Mouse (Mus musculus): Measurements from ENCODE around the gene Dab2ip. TPM values are rescaled to one million over a fixed set of nuclear protein-coding genes. Genes with fewer than 3 reads are reported as not detected.

The Dab2ip gene
- polyA plus RNA-seq, 1 experiment from 2014 or later: 41.4 TPM

DNA sequence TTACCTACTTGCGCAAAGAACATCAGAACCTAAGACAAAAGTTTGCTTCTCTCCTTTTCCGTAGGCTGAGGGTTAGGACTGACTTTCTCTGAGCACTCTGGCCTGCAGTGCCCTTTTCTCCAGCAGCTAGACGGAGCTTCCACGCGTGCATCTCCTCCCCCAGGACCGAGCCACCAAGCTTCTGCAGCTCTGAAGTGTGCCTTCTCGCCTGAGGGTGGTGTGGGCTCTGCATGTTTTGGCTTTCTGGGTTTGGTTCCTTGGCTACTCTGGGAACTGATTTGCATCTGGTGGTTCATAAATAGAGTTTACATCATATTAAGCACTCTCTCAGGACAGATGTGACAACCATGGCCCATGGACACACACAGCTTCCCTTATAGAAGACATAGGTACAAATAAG, 135.0 kb downstream of the Dab2ip start:
- Histone ChIP-seq H3K4me2 (ENCODE audit: low read length) (peak overlapping the region; percentile 49), H3K9ac (ENCODE audit: low read depth, low read length) (peak overlapping the region; percentile 31; the same call in 1 of the 2 replicates), H3K27ac (no peak overlapping the region), H3K36me3 (ENCODE audit: insufficient read depth, low read length) (no peaks in the 10 kb centered on the region), H3K27me3 (ENCODE audit: insufficient read depth, low read length) (no peaks in the 10 kb centered on the region), H3K4me1 (replicated peaks; ENCODE audit: insufficient read depth, low read length) (peaks cover 80% of the 10 kb centered on the region), H3K9me3 (replicated peaks; ENCODE audit: low read length) (no peaks in the 10 kb centered on the region), H3K4me3 (replicated peaks; ENCODE audit: low read depth, low read length) (no peak overlapping the region)
- 75% methylated on average over 7 of the region's 7 CpGs for WGBS
- DNase-seq (ENCODE audit: low spot score): no peak
- no peak for TF ChIP-seq CTCF (IDR thresholded peaks at IDR 0.05; ENCODE audit: low read depth)
- ATAC-seq (replicated peaks; ENCODE audit: low FRiP score, low read depth): no peak

DNA sequence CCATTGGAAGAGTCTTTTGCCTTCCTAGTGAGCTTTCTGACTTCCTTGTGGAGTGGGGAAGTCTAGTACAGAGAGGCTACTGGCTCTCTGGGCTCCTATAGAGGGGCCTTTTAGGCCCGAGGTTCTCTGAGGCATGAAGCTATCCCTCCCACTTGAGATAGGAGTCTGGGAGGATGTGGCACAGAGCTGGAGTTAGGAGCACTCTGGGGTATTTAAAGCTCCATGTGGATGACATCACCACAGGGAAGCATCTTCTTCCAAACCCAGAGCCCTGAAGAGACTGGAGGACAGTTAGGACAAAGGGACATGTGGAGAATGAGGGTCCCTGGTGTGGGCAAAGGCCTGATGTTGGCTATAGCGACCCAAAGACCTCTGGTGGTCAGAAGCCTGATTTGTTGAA, 136.0 kb downstream of the Dab2ip start:
- Histone ChIP-seq H3K27me3 (ENCODE audit: insufficient read depth, low read length) (no peaks in the 10 kb centered on the region), H3K9me3 (replicated peaks; ENCODE audit: low read length) (no peaks in the 10 kb centered on the region), H3K27ac (no peak overlapping the region), H3K4me3 (replicated peaks; ENCODE audit: low read depth, low read length) (no peak overlapping the region), H3K4me2 (ENCODE audit: low read length) (no peak overlapping the region), H3K36me3 (ENCODE audit: insufficient read depth, low read length) (no peaks in the 10 kb centered on the region), H3K4me1 (replicated peaks; ENCODE audit: insufficient read depth, low read length) (peaks cover 71% of the 10 kb centered on the region), H3K9ac (ENCODE audit: low read depth, low read length) (no peak overlapping the region)
- DNase-seq (ENCODE audit: low spot score) (no peak), ATAC-seq (replicated peaks; ENCODE audit: low FRiP score, low read depth) (no peak)
- TF ChIP-seq CTCF (IDR thresholded peaks at IDR 0.05; ENCODE audit: low read depth): no peak
- 41% methylated on average over 2 of the region's 2 CpGs for WGBS

DNA sequence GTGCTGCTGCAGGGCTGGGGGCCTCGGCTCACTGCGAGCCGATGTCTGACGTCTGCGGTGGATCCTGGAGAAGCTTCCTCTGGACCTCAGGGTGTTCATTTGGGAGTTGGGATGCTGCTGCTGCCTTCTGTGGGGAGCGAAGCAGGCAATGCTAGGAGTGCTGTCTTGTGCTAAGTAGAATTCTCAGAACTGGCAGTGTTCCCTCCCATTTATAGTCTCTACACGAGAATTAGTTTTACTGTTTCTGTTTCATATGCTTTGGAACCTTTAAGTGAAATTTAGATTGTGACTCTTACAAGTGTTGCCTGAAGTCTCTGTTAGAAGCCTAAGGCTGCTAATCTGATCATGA, 138.1 kb downstream of the Dab2ip start:
- Histone ChIP-seq H3K4me2 (ENCODE audit: low read length) (peak overlapping the region; percentile 41), H3K4me3 (replicated peaks; ENCODE audit: low read depth, low read length) (no peak overlapping the region), H3K4me1 (replicated peaks; ENCODE audit: insufficient read depth, low read length) (peaks cover 56% of the 10 kb centered on the region), H3K9ac (ENCODE audit: low read depth, low read length) (0 out of 2 replicates have a peak overlapping the region, but pooled peaks have one; percentile 33), H3K27me3 (ENCODE audit: insufficient read depth, low read length) (no peaks in the 10 kb centered on the region), H3K27ac (peak overlapping the region; percentile 82), H3K9me3 (replicated peaks; ENCODE audit: low read length) (no peaks in the 10 kb centered on the region), H3K36me3 (ENCODE audit: insufficient read depth, low read length) (no peaks in the 10 kb centered on the region)
- 46% methylated on average over 7 of the region's 7 CpGs for WGBS
- no peak for ATAC-seq (replicated peaks; ENCODE audit: low FRiP score, low read depth)
- TF ChIP-seq CTCF (IDR thresholded peaks at IDR 0.05; ENCODE audit: low read depth): no peak
- no peak for DNase-seq (ENCODE audit: low spot score)

DNA sequence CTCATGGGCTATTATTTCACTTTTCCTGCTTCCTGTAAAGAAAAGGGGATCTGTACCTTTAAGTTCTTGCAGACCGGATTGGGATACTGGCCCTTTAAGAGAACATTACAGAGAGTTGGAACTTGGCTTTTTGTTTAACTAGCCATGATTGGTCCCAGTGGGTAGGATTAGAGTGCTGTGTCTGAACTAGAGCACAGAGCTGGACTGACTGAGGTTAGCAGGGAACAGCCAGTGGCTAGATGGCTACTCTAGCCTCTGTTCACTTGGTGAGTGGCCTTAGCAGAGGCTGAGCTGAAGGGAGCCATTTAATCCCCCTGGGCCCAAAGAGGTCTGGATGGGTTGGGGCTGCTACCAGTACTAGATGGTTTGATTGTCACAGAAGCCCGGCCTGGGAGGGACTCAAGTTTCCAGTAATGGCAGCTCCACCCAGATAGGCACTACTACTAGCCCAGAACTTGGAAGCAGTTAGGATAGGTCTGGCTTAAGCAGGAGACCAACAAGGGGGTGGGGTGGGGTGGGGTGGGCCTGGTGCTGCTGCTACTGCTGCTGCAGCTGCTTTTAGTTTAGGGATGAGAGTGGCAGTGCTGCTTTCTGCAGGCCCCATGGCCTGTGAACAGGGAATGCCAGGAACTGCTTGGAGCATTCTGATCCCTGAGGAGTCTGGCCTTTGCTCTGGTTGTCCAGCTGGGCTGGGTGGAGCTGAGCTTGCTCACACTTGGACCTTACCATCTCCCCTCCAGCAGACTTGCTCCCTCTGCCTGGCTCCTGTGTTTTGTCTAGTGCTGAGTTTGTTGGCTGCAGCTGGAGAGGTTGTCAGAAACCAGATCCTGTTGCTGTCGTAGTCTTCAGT, 138.7 kb downstream of the Dab2ip start:
- peak; percentile 55 for ATAC-seq (replicated peaks; ENCODE audit: low FRiP score, low read depth)
- H3K4me1 ChIP-seq (replicated peaks; ENCODE audit: insufficient read depth, low read length): peaks cover 51% of the 10 kb centered on the region

DNA sequence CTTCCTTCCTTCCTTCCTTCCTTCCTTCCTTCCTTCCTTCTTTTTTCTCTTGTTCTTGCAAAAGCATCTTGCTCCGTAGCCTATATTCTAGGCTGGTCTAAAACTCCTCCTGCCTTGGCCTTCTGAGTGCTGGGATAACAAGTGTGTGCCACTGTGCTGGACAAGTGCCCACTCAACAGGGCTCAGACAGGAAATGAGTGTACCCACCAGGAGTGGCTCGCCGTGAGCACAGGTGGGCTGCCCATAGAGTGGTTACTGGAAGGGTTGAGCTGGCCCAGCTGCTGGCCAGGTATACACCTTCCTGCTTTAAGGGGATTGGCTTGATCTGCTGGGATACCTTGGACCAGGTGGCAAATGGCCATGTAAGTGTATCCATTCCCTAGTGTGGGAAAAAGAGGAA, 139.7 kb downstream of the Dab2ip start:
- ATAC-seq (replicated peaks; ENCODE audit: low FRiP score, low read depth) (no peak), DNase-seq (ENCODE audit: low spot score) (no peak)
- Histone ChIP-seq H3K27ac (no peak overlapping the region), H3K27me3 (ENCODE audit: insufficient read depth, low read length) (no peaks in the 10 kb centered on the region), H3K9me3 (replicated peaks; ENCODE audit: low read length) (no peaks in the 10 kb centered on the region), H3K4me1 (replicated peaks; ENCODE audit: insufficient read depth, low read length) (peaks cover 41% of the 10 kb centered on the region), H3K9ac (ENCODE audit: low read depth, low read length) (no peak overlapping the region), H3K4me3 (replicated peaks; ENCODE audit: low read depth, low read length) (no peak overlapping the region), H3K36me3 (ENCODE audit: insufficient read depth, low read length) (no peaks in the 10 kb centered on the region), H3K4me2 (ENCODE audit: low read length) (no peak overlapping the region)
- TF ChIP-seq CTCF (IDR thresholded peaks at IDR 0.05; ENCODE audit: low read depth): no peak
- WGBS: 78% methylated on average over 3 of the region's 3 CpGs

More for the DNA sequence above, 138.7 kb downstream of the Dab2ip start:
- H3K4me2 ChIP-seq (ENCODE audit: low read length): peak overlapping the region; percentile 41
- TF ChIP-seq CTCF (IDR thresholded peaks at IDR 0.05; ENCODE audit: low read depth): 0 out of 2 replicates have a peak, but pooled peaks have one; percentile 2
- 18% methylated on average over 3 of the region's 3 CpGs for WGBS
- no peaks in the 10 kb centered on the region for H3K27me3 ChIP-seq (ENCODE audit: insufficient read depth, low read length)
- peak; percentile 80 for DNase-seq (ENCODE audit: low spot score)
- H3K9ac ChIP-seq (ENCODE audit: low read depth, low read length): 0 out of 2 replicates have a peak overlapping the region, but pooled peaks have one; percentile 19
- no peaks in the 10 kb centered on the region for H3K36me3 ChIP-seq (ENCODE audit: insufficient read depth, low read length)
- no peak overlapping the region for H3K4me3 ChIP-seq (replicated peaks; ENCODE audit: low read depth, low read length)
- no peaks in the 10 kb centered on the region for H3K9me3 ChIP-seq (replicated peaks; ENCODE audit: low read length)
- peak overlapping the region; percentile 82 for H3K27ac ChIP-seq

DNA sequence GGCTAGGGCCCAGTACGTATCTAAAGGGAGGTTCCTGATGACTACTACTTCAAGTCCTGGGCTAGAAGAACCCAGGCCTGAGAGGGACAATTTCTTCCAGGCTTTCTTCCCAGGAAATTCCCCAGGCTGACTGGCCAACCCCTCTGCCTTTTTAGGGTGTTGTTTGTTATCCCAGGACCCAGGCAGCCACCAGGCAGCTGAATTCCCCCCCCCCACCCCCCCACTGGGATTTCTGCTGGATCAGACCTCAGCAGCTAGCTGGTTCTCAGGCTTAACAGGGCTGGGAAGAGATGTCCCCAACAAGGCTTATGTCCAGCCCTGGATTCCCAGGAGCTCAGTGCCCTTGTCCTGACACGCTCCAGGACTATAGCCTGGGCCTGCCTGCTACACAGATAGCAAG, 142.9 kb downstream of the Dab2ip start:
- no peak for ATAC-seq (replicated peaks; ENCODE audit: low FRiP score, low read depth)
- 78% methylated on average over 2 of the region's 2 CpGs for WGBS
- no peak overlapping the region for H3K4me3 ChIP-seq (replicated peaks; ENCODE audit: low read depth, low read length)
- no peaks in the 10 kb centered on the region for H3K36me3 ChIP-seq (ENCODE audit: insufficient read depth, low read length)
- peaks cover 17% of the 10 kb centered on the region for H3K4me1 ChIP-seq (replicated peaks; ENCODE audit: insufficient read depth, low read length)
- no peaks in the 10 kb centered on the region for H3K27me3 ChIP-seq (ENCODE audit: insufficient read depth, low read length)
- no peak for TF ChIP-seq CTCF (IDR thresholded peaks at IDR 0.05; ENCODE audit: low read depth)
- H3K9me3 ChIP-seq (replicated peaks; ENCODE audit: low read length): no peaks in the 10 kb centered on the region
- DNase-seq (ENCODE audit: low spot score): no peak
- no peak overlapping the region for H3K4me2 ChIP-seq (ENCODE audit: low read length)
- no peak overlapping the region for H3K27ac ChIP-seq
- no peak overlapping the region for H3K9ac ChIP-seq (ENCODE audit: low read depth, low read length)

All from kidney, postnatal 0 days (tissue).